Mouse (Mus musculus) heart, postnatal 0 days (tissue): ENCODE results near the gene Ddx56.

Source experiments
- CTCF ChIP-seq: IDR thresholded peaks from 2 replicates; pipeline ENCODE4 v1.5.1; 2016; ENCODE audit warnings: antibody characterized with exemption, control low read depth, low read depth
- EP300 ChIP-seq: IDR thresholded peaks from 2 replicates; pipeline ENCODE4 v1.6.1; 2016; ENCODE audit warnings: antibody characterized with exemption, low read depth

DNA sequence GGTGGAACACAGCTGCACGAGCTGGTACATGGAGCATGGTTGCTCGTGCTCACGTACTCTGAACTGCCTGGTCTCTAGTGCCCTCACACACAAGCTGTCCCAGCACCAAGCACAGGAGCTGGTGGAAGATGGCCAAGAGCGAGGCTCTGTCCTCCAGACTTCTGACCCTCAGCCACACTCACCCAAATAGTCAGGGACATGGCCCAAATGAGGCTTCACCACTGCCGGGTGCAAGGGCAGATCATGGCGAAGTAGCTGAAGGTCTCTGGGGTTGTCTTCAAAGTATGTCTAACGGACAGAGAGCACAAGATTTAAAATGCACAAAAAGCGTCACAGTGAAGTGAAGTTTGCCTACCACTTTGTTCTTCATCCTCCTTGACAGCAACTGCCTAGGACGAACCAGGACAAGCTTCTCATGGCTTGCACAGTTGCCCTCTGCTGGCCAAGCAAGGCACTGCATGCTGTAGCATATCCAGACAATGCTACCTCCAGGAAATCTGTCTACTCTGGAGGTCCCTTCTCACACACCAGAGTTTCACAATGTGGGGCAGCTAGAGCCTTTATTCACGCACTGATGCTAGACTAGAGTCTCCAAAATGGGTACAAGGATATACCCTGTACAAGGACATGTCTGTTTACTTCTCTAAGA lies 6.0 kb downstream of the Ddx56 start:
- no peak for TF ChIP-seq EP300
- peak; percentile 98 for TF ChIP-seq CTCF
